Mouse (Mus musculus) forebrain, embryonic 16.5 days (tissue): Measurements from ENCODE around the gene Krtap13-1. TPM values are rescaled to one million over a fixed set of nuclear protein-coding genes. Genes with fewer than 3 reads are reported as not detected.

Experiments used
- ATAC-seq: fragments of 200-750 bp; cut with Nextera tagmentation; 2 replicates; pipeline ENCODE4 v1.8.0; 2017; ENCODE audit warnings: mild to moderate bottlenecking, moderate library complexity
- H3K27ac ChIP-seq: fragments of 300-500 bp; sonication (generic); 2 replicates; pipeline ENCODE4 v1.5.1; 2014; ENCODE audit warnings: low read length, control low read depth
- H3K27me3 ChIP-seq: fragments of 300-500 bp; sonication (generic); replicated peaks from 2 replicates; pipeline ENCODE4 v1.6.1; 2014; ENCODE audit warnings: low read length; ENCODE audit not compliant: control insufficient read depth, insufficient read depth
- H3K36me3 ChIP-seq: fragments of 300-500 bp; sonication (generic); 2 replicates; pipeline ENCODE4 v1.6.1; 2014; ENCODE audit not compliant: control insufficient read depth, insufficient read depth
- H3K4me1 ChIP-seq: fragments of 300-500 bp; sonication (generic); replicated peaks from 2 replicates; pipeline ENCODE4 v1.6.1; 2014; ENCODE audit warnings: low read length; ENCODE audit not compliant: control insufficient read depth, insufficient read depth
- H3K4me2 ChIP-seq: fragments of 300-500 bp; sonication (generic); 2 replicates; pipeline ENCODE4 v1.6.1; 2014; ENCODE audit warnings: mild to moderate bottlenecking, low read length, control low read depth
- H3K4me3 ChIP-seq: fragments of 300-500 bp; sonication (generic); replicated peaks from 2 replicates; pipeline ENCODE4 v1.5.1; 2014; ENCODE audit warnings: mild to moderate bottlenecking, low read length, control low read depth
- H3K9ac ChIP-seq: fragments of 300-500 bp; sonication (generic); replicated peaks from 2 replicates; pipeline ENCODE4 v1.6.1; 2014; ENCODE audit warnings: low read depth, low read length, control low read depth
- H3K9me3 ChIP-seq: fragments of 300-500 bp; sonication (generic); 2 replicates; pipeline ENCODE4 v1.6.1; 2016; ENCODE audit warnings: low read length; ENCODE audit not compliant: control insufficient read depth
- WGBS: fragments of 180-500 bp; shearing (Covaris S2); extraction: QIAGEN DNeasy Blood & Tissue Kit; methylation state at CpG from one replicate; pipeline ENCODE4 v1.1.7; 2014; 5-methylcytosine and 5-hydroxymethylcytosine counted together
- polyA plus RNA-seq: library from polyadenylated mRNA; unstranded; fragments of >200 nt; fragmentation: Nextera tagmentation; extraction: Ambion mirVana; gene quantifications from 2 replicates; pipeline ENCODE4 v1.2.1, GENCODE M21; 2015

Krtap13-1 gene
- not detected in 2 replicates for polyA plus RNA-seq

- no peaks in the 10 kb centered on the region for H3K9me3 ChIP-seq
- H3K4me1 ChIP-seq, result no peaks in the 10 kb centered on the region; the same call in 1 of the 2 replicates
- no peak within 1 kb of the TSS for H3K4me3 ChIP-seq
- ATAC-seq, result peak; percentile 75
- no peaks in the 10 kb centered on the region for H3K36me3 ChIP-seq
- 77% methylated on average over 4 of the region's 4 CpGs for WGBS
- H3K27ac ChIP-seq, result no peak within 1 kb of the TSS
- H3K9ac ChIP-seq, result no peak within 1 kb of the TSS
- H3K27me3 ChIP-seq, result no peaks in the 10 kb centered on the region
- H3K4me2 ChIP-seq, result no peak within 1 kb of the TSS
Observed at GRCm38 (mm10) chr16:88728812-88729275, at the start of gene Krtap13-1. Krtap13-1 (plus strand) TSS chr16:88728862.

GRCm38 (mm10) chr16:88679099-88679498 lies 49.6 kb upstream of the Krtap13-1 start:
- no peak for ATAC-seq
- Histone ChIP-seq H3K4me3 (no peak overlapping the region), H3K9me3 (no peaks in the 10 kb centered on the region), H3K9ac (no peak overlapping the region), H3K4me1 (no peaks in the 10 kb centered on the region), H3K27me3 (no peaks in the 10 kb centered on the region), H3K27ac (no peak overlapping the region), H3K36me3 (no peaks in the 10 kb centered on the region), H3K4me2 (no peak overlapping the region)
- WGBS, result 79% methylated on average over 6 of the region's 6 CpGs

- Histone ChIP-seq H3K27me3 (no peaks in the 10 kb centered on the region), H3K4me3 (no peak overlapping the region), H3K9me3 (no peaks in the 10 kb centered on the region), H3K9ac (no peak overlapping the region), H3K27ac (no peak overlapping the region), H3K4me2 (no peak overlapping the region), H3K36me3 (no peaks in the 10 kb centered on the region), H3K4me1 (no peaks in the 10 kb centered on the region)
- WGBS, result 25% methylated on average over 2 of the region's 2 CpGs
- peak; percentile 90 for ATAC-seq
Observed at GRCm38 (mm10) chr16:88681282-88681681, 47.4 kb upstream of the Krtap13-1 start.

GRCm38 (mm10) chr16:88696256-88696655 lies 32.4 kb upstream of the Krtap13-1 start:
- ATAC-seq, result no peak

GRCm38 (mm10) chr16:88701072-88701864 lies 27.4 kb upstream of the Krtap13-1 start:
- whole genome bisulfite sequencing, result 51% methylated on average over 4 of the region's 4 CpGs
- no peak overlapping the region for H3K9ac ChIP-seq
- peak; percentile 58 for ATAC-seq
- H3K4me1 ChIP-seq, result peaks cover 4% of the 10 kb centered on the region
- H3K27ac ChIP-seq, result no peak overlapping the region
- H3K4me2 ChIP-seq, result no peak overlapping the region
- H3K27me3 ChIP-seq, result no peaks in the 10 kb centered on the region
- no peaks in the 10 kb centered on the region for H3K9me3 ChIP-seq
- H3K4me3 ChIP-seq, result no peak overlapping the region
- H3K36me3 ChIP-seq, result no peaks in the 10 kb centered on the region

More at GRCm38 (mm10) chr16:88696256-88696655, 32.4 kb upstream of the Krtap13-1 start:
- H3K27ac ChIP-seq, result no peak overlapping the region
- no peaks in the 10 kb centered on the region for H3K9me3 ChIP-seq
- H3K4me1 ChIP-seq, result peaks cover 4% of the 10 kb centered on the region
- H3K36me3 ChIP-seq, result no peaks in the 10 kb centered on the region
- 90% methylated on average over 4 of the region's 4 CpGs for WGBS
- no peaks in the 10 kb centered on the region for H3K27me3 ChIP-seq
- no peak overlapping the region for H3K9ac ChIP-seq
- no peak overlapping the region for H3K4me3 ChIP-seq
- H3K4me2 ChIP-seq, result no peak overlapping the region

GRCm38 (mm10) chr16:88707496-88708012 lies 21.1 kb upstream of the Krtap13-1 start, which contains the start of gene 2310061N02Rik:
2310061N02Rik (minus strand) TSS chr16:88707962.
- Histone ChIP-seq H3K36me3 (no peaks in the 10 kb centered on the region), H3K4me3 (no peak within 1 kb of the TSS), H3K27me3 (no peaks in the 10 kb centered on the region), H3K4me2 (no peak within 1 kb of the TSS), H3K27ac (no peak within 1 kb of the TSS), H3K9ac (no peak within 1 kb of the TSS), H3K9me3 (no peaks in the 10 kb centered on the region), H3K4me1 (no peaks in the 10 kb centered on the region)
- WGBS, result 88% methylated on average over 10 of the region's 10 CpGs
- ATAC-seq, result no peak

- Histone ChIP-seq H3K27ac (no peak overlapping the region), H3K9ac (no peak overlapping the region), H3K36me3 (no peaks in the 10 kb centered on the region), H3K27me3 (no peaks in the 10 kb centered on the region), H3K4me3 (no peak overlapping the region), H3K4me2 (no peak overlapping the region), H3K9me3 (no peaks in the 10 kb centered on the region), H3K4me1 (no peaks in the 10 kb centered on the region)
- WGBS, result 79% methylated on average over 4 of the region's 4 CpGs
- ATAC-seq, result no peak
Observed at GRCm38 (mm10) chr16:88710757-88711156, 17.9 kb upstream of the Krtap13-1 start.

- H3K27me3 ChIP-seq, result no peaks in the 10 kb centered on the region
- H3K36me3 ChIP-seq, result no peaks in the 10 kb centered on the region
- no peak overlapping the region for H3K9ac ChIP-seq
- H3K4me3 ChIP-seq, result no peak overlapping the region
- H3K4me2 ChIP-seq, result no peak overlapping the region
- no peak for ATAC-seq
- H3K9me3 ChIP-seq, result no peaks in the 10 kb centered on the region
- H3K4me1 ChIP-seq, result no peaks in the 10 kb centered on the region
- 84% methylated on average over 6 of the region's 6 CpGs for WGBS
- no peak overlapping the region for H3K27ac ChIP-seq
Observed at GRCm38 (mm10) chr16:88711245-88711644, 17.4 kb upstream of the Krtap13-1 start.

GRCm38 (mm10) chr16:88716549-88716948 lies 12.1 kb upstream of the Krtap13-1 start:
- no peaks in the 10 kb centered on the region for H3K9me3 ChIP-seq
- no peak overlapping the region for H3K9ac ChIP-seq
- H3K4me3 ChIP-seq, result no peak overlapping the region
- H3K27me3 ChIP-seq, result no peaks in the 10 kb centered on the region
- no peak overlapping the region for H3K4me2 ChIP-seq
- no peaks in the 10 kb centered on the region for H3K36me3 ChIP-seq
- ATAC-seq, result no peak
- no peaks in the 10 kb centered on the region for H3K4me1 ChIP-seq
- no peak overlapping the region for H3K27ac ChIP-seq
